19 mouse cellular contexts compared by ENCODE assay signal in genomic region chr3:108204470-108204869, GRCm38 (mm10). TPM values are rescaled to one million over a fixed set of nuclear protein-coding genes. Genes with fewer than 3 reads are reported as not detected.
DNase-seq lines count a peak whose midpoint lies in the region; ATAC-seq and TF ChIP-seq lines count a peak whose summit lies in the region.
"Had no signal": no experiment of that assay in that cellular context is flagged by ENCODE, and none has a peak within 500 bp of the region (broad histone marks: within the 10 kb centered on the region; RNA-seq: fewer than 3 reads in every experiment).

No protein-coding gene starts in this region.

- 65% methylated on average over 11 of the region's 11 CpGs for WGBS in lung, postnatal 0 days

- 0 out of 2 replicates have a peak, but pooled peaks cover 4% of the 10 kb centered on the region for H3K36me3 ChIP-seq in lung, postnatal 0 days (ENCODE audit: insufficient read depth, low read length)

- H3K9ac ChIP-seq in lung, postnatal 0 days (replicated peaks; ENCODE audit: low read depth): no peak overlapping the region
- H3K9ac ChIP-seq: embryonic facial prominence, embryonic 15.5 days; heart, embryonic 15.5 days; kidney, embryonic 15.5 days; limb, embryonic 13.5 days; liver, embryonic 13.5 days; neural tube, embryonic 12.5 days had no signal

- no peak overlapping the region for H3K4me2 ChIP-seq in lung, postnatal 0 days (replicated peaks; ENCODE audit: low read depth, low read length)
- H3K4me2 ChIP-seq: embryonic facial prominence, embryonic 15.5 days; heart, embryonic 15.5 days; kidney, embryonic 15.5 days; limb, embryonic 13.5 days; liver, embryonic 13.5 days; neural tube, embryonic 12.5 days had no signal

- intact Hi-C loops in gastrocnemius, adult 2 months (cut with DNase I): no loop called here

- peaks cover 19% of the 10 kb centered on the region for H3K4me1 ChIP-seq in lung, postnatal 0 days (ENCODE audit: insufficient read depth, low read depth, low read length)

- H3K27ac ChIP-seq in gastrocnemius, adult 2 months: 0 out of 2 replicates have a peak overlapping the region, but pooled peaks have one; percentile 7
- no peak overlapping the region for H3K27ac ChIP-seq in lung, postnatal 0 days (ENCODE audit: low read length)
- H3K27ac ChIP-seq: embryonic facial prominence, embryonic 15.5 days; heart, embryonic 15.5 days; kidney, embryonic 15.5 days; limb, embryonic 13.5 days; liver, embryonic 13.5 days; macrophage; neural tube, embryonic 12.5 days had no signal

- DNase-seq in adrenal gland, adult (ENCODE audit: inconsistent age in 2 of 2, low spot score in 1 of 2): peak; percentile 24 to 48
- no peak for DNase-seq in adrenal gland, postnatal 4 days (ENCODE audit: low spot score in 2 of 2)
- no peak for DNase-seq in gastrocnemius, adult 2 months
- no peak for DNase-seq in gastrocnemius, postnatal 25 days
- DNase-seq in lung, postnatal 0 days (ENCODE audit: low spot score): peak; percentile 22
- DNase-seq in lung, adult 18-20 months: no peak
- peak; percentile 24 for DNase-seq in urinary bladder, adult 2 months (ENCODE audit: low spot score)
- DNase-seq in urinary bladder, postnatal 36 days (ENCODE audit: low spot score in 2 of 2): no peak

- TF ChIP-seq CTCF in gastrocnemius, adult 2 months (IDR thresholded peaks at IDR 0.05): no peak
- TF ChIP-seq CTCF in lung, postnatal 0 days (IDR thresholded peaks at IDR 0.05): no peak

- no peak overlapping the region for H3K4me3 ChIP-seq in gastrocnemius, adult 2 months
- H3K4me3 ChIP-seq in lung, postnatal 0 days (ENCODE audit: low read depth, low read length): no peak overlapping the region
- H3K4me3 ChIP-seq: embryonic facial prominence, embryonic 15.5 days; heart, embryonic 15.5 days; kidney, embryonic 15.5 days; limb, embryonic 13.5 days; liver, embryonic 13.5 days; neural tube, embryonic 12.5 days had no signal

- no peaks in the 10 kb centered on the region for H3K9me3 ChIP-seq in lung, postnatal 0 days (ENCODE audit: low read length)
- H3K9me3 ChIP-seq: embryonic facial prominence, embryonic 15.5 days; heart, embryonic 15.5 days; kidney, embryonic 15.5 days; limb, embryonic 13.5 days; liver, embryonic 13.5 days; neural tube, embryonic 12.5 days had no signal

- no peaks in the 10 kb centered on the region for H3K27me3 ChIP-seq in lung, postnatal 0 days (replicated peaks; ENCODE audit: insufficient read depth, low read length)
- H3K27me3 ChIP-seq: embryonic facial prominence, embryonic 15.5 days; heart, embryonic 15.5 days; kidney, embryonic 15.5 days; limb, embryonic 13.5 days; liver, embryonic 13.5 days; neural tube, embryonic 12.5 days had no signal

- ATAC-seq in lung, postnatal 0 days: no peak

- TF ChIP-seq EP300 in lung, postnatal 0 days (IDR thresholded peaks at IDR 0.05): no peak

RNA-seq across cellular contexts. Expression of gene Cyb561d1, which starts 3.5 kb away (rescaled TPM):
- 10 to 100 TPM in 1 of 2 experiments, 1 to 10 TPM in 1; 8.3 to 10.0 TPM for total RNA-seq in adrenal gland, postnatal 4 days (2021)
- total RNA-seq in gastrocnemius, adult 2 months (2021): 1 to 10 TPM; 2.8 to 3.8 TPM
- total RNA-seq in gastrocnemius, postnatal 25 days (2021): 1 to 10 TPM; 2.7 TPM
- polyA plus RNA-seq in lung, postnatal 0 days (2015; fragmentation: Nextera tagmentation; extraction: Ambion mirVana): 4.8 and 4.9 TPM in 2 replicates
- polyA plus RNA-seq in urinary bladder, adult 2 months (2012; rRNA removed): 8.3 and 8.6 TPM in 2 replicates

RNA-seq across cellular contexts. Expression of gene Atxn7l2, which starts 6.3 kb away (rescaled TPM):
- total RNA-seq in adrenal gland, postnatal 4 days (2021): 10 to 100 TPM; 15.6 to 16.9 TPM
- 1 to 10 TPM; 6.4 to 8.6 TPM for total RNA-seq in gastrocnemius, adult 2 months (2021)
- total RNA-seq in gastrocnemius, postnatal 25 days (2021): 1 to 10 TPM; 6.1 to 6.5 TPM
- 6.1 and 6.7 TPM in 2 replicates for polyA plus RNA-seq in lung, postnatal 0 days (2015; fragmentation: Nextera tagmentation; extraction: Ambion mirVana)
- polyA plus RNA-seq in urinary bladder, adult 2 months (2012; rRNA removed): 7.1 and 8.5 TPM in 2 replicates

RNA-seq across cellular contexts. Expression of gene Amigo1, which starts 18.3 kb away (rescaled TPM):
- 10 to 100 TPM; 17.0 to 18.5 TPM for total RNA-seq in adrenal gland, postnatal 4 days (2021)
- total RNA-seq in gastrocnemius, adult 2 months (2021): 10 to 100 TPM; 21.6 to 28.3 TPM
- 10 to 100 TPM; 21.3 to 23.3 TPM for total RNA-seq in gastrocnemius, postnatal 25 days (2021)
- polyA plus RNA-seq in lung, postnatal 0 days (2015; fragmentation: Nextera tagmentation; extraction: Ambion mirVana): 4.6 TPM in 2 replicates
- 9.4 and 13.1 TPM in 2 replicates for polyA plus RNA-seq in urinary bladder, adult 2 months (2012; rRNA removed)

RNA-seq across cellular contexts. Expression of gene Sypl2, which starts 22.0 kb away (rescaled TPM):
- 10 to 100 TPM in 1 of 2 experiments, 1 to 10 TPM in 1; 6.7 to 12.2 TPM for total RNA-seq in adrenal gland, postnatal 4 days (2021)
- 100 to 1,000 TPM; 321 to 322 TPM for total RNA-seq in gastrocnemius, adult 2 months (2021)
- 100 to 1,000 TPM; 596 to 597 TPM for total RNA-seq in gastrocnemius, postnatal 25 days (2021)
- not detected in 2 replicates for polyA plus RNA-seq in lung, postnatal 0 days (2015; fragmentation: Nextera tagmentation; extraction: Ambion mirVana)
- polyA plus RNA-seq in urinary bladder, adult 2 months (2012; rRNA removed): 0.56 and 0.96 TPM in 2 replicates
- total RNA-seq: common myeloid progenitor, adult 5-6 weeks; monocyte, adult 5-6 weeks had no signal

RNA-seq across cellular contexts. Expression of gene Gpr61, which starts 49.8 kb away (rescaled TPM):
- under 1 TPM; 0.25 to 0.39 TPM for total RNA-seq in adrenal gland, postnatal 4 days (2021)
- not detected for total RNA-seq in gastrocnemius, adult 2 months (2021)
- total RNA-seq in gastrocnemius, postnatal 25 days (2021): not detected
- polyA plus RNA-seq in lung, postnatal 0 days (2015; fragmentation: Nextera tagmentation; extraction: Ambion mirVana): not detected in 2 replicates
- polyA plus RNA-seq in urinary bladder, adult 2 months (2012; rRNA removed): 0.01 TPM in 1 of 2 replicates, not detected in the other
- total RNA-seq: common myeloid progenitor, adult 5-6 weeks; heart, postnatal 4 days; monocyte, adult 5-6 weeks had no signal
- polyA plus RNA-seq: liver, embryonic 13.5 days; macrophage; spleen, adult 2 months had no signal

Comparison
In these comparisons a context has a peak if more than half of its experiments do, and no peak if none do; other contexts are left out.
1. DNase-seq: peak in adrenal gland, adult (2 of 2), lung, postnatal 0 days (single experiment) and urinary bladder, adult 2 months (single experiment); none in adrenal gland, postnatal 4 days (0 of 2), gastrocnemius, adult 2 months (single experiment), gastrocnemius, postnatal 25 days (single experiment), lung, adult 18-20 months (0 of 2) and urinary bladder, postnatal 36 days (0 of 2).